Mouse (Mus musculus) bone marrow macrophage, adult 2 months (primary cell): Measurements from ENCODE around the gene Myl7.

ENCODE experiments used
- CTCF ChIP-seq: IDR thresholded peaks from 2 replicates; pipeline ENCODE4 v1.5.1; 2012; ENCODE audit warnings: low read depth, mild to moderate bottlenecking, low read length, moderate library complexity
- POLR2A ChIP-seq: IDR thresholded peaks from 2 replicates; pipeline ENCODE4 v1.6.1; 2012; ENCODE audit warnings: mild to moderate bottlenecking, low read depth, low read length, borderline replicate concordance

DNA sequence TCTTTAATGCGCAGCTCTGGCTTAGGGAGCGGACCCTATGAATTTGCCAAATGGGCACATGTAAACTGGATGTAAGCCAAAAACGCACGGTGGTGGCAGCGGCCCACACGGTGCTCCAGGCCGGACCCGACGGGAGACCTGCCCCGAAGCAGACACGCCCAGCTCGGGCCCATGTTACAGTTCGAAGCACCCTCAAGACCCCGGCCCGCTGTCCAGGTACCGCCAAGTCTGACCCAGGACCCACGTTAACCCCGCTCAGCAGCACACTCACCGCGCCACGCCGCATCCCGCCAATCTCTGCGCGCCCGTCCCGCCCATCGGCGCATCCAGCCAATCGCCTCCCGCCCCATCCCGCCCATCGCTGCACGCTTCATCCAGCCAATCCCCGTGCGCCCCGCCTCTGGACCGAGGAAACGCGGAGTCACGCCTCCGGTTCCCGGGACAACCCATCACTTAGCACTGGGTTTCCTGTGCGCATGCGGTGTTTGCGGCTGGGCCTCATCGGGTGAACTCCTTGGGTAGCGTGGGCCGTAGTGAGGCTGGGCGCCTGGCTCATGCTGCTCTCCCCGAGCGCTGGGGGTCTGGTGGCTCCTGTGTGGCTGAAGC lies 20.6 kb downstream of the Myl7 start, which contains the start of gene Pold2:
- TF ChIP-seq CTCF (no peak), POLR2A (0 out of 2 replicates have a peak, but pooled peaks have one; percentile 58)
